Mouse (Mus musculus): ENCODE results near the gene Ciart.

- TF ChIP-seq POLR2A (IDR thresholded peaks at IDR 0.05; ENCODE audit: low read depth, low read length) (no peak), CTCF (IDR thresholded peaks at IDR 0.05; ENCODE audit: extremely low read depth, insufficient read length, insufficient replicate concordance, low read depth, low read length) (no peak)
These were observed 11.1 kb upstream of the Ciart start for GRCm38 (mm10) chr3:95893126-95893525.

Data from small intestine, adult 2 months (tissue).